Mouse (Mus musculus): ENCODE measurements at regions not wholly inside any gene's neighbourhood (a gene's known extent, or its start where the extent isn't known, plus 50 kb on each side); places are given as distances from the start of the nearest gene placed in this dataset.

DNA sequence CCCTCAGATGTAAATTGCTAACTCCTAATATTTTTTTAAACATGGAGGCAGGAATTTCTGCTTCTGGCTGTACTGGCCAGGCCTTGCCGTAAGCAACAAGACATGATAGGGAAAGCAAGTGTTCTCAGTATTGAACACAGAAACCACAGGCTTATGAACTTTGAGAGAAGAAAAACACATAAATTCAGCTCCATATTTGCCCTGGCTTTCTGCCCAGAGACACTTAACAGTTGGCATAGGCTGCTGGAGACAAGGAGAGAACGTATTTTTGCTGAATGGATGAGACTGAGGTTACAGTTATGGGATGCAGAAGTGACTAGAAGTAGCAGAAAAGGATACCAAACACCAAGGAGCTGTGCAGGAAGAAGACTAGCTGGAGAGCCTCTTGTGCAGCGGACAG, 258.7 kb upstream of the Rbms1 start:
- no peak for TF ChIP-seq POLR2A (IDR thresholded peaks at IDR 0.05; ENCODE audit: low read depth, low read length)
- no peak for TF ChIP-seq CTCF (IDR thresholded peaks at IDR 0.05; ENCODE audit: borderline replicate concordance, insufficient read depth, low read length)

Data from embryonic fibroblast, embryonic 13.5 days (primary cell).